26 mouse cellular contexts compared by ENCODE assay signal in genomic region chr7:102517051-102517335, GRCm38 (mm10). TPM values are rescaled to one million over a fixed set of nuclear protein-coding genes. Genes with fewer than 3 reads are reported as not detected.
A peak's percentile ranks its signal among the peaks of the same experiment; 100 is the strongest.
DNase-seq lines count a peak whose midpoint lies in the region; ATAC-seq lines count a peak whose summit lies in the region.
"Had no signal": no experiment of that assay in that cellular context is flagged by ENCODE, and none has a peak within 500 bp of the region (broad histone marks: within the 10 kb centered on the region; RNA-seq: fewer than 3 reads in every experiment).

No protein-coding gene starts in this region.

- H3K4me3 ChIP-seq in forebrain, embryonic 15.5 days, result no peak overlapping the region
- no peak overlapping the region for H3K4me3 ChIP-seq in forebrain, embryonic 11.5 days (ENCODE audit: low read depth, low read length)
- H3K4me3 ChIP-seq: gastrocnemius, adult 2 months; heart, embryonic 12.5 days; hindbrain, embryonic 15.5 days; kidney, embryonic 15.5 days; limb, embryonic 12.5 days; midbrain, embryonic 15.5 days; neural tube, embryonic 15.5 days had no signal

- 48% methylated on average over 2 of the region's 2 CpGs for WGBS in forebrain, embryonic 15.5 days
- WGBS in forebrain, embryonic 11.5 days, result 90% methylated on average over 2 of the region's 2 CpGs

- H3K4me2 ChIP-seq in forebrain, embryonic 15.5 days (replicated peaks), result no peak overlapping the region
- H3K4me2 ChIP-seq in forebrain, embryonic 11.5 days (ENCODE audit: low read depth, low read length, severe bottlenecking), result no peak overlapping the region
- H3K4me2 ChIP-seq: heart, embryonic 12.5 days; hindbrain, embryonic 15.5 days; kidney, embryonic 15.5 days; limb, embryonic 12.5 days; midbrain, embryonic 15.5 days; neural tube, embryonic 15.5 days had no signal

- DNase-seq in adrenal gland, adult 2 months, result peak; percentile 17
- no peak for DNase-seq in adrenal gland, adult 18-20 months (ENCODE audit: low spot score in 2 of 2)
- DNase-seq in forebrain, embryonic 11.5 days (ENCODE audit: low spot score), result no peak
- DNase-seq in layer of hippocampus, postnatal 14 days (ENCODE audit: low spot score in 2 of 2), result peak; percentile 26 to 75
- no peak for DNase-seq in layer of hippocampus, adult 11-12 months (ENCODE audit: low spot score)
- peak; percentile 23 for DNase-seq in right cerebral cortex, postnatal 4 days
- no peak for DNase-seq in right cerebral cortex, postnatal 25 days
- DNase-seq: embryo, embryonic 11 days; gastrocnemius, adult 2 months; heart, postnatal 14 days; kidney, postnatal 4 days; thymus, adult 2 months had no signal

- peak; percentile 34; the same call in 1 of the 2 replicates for ATAC-seq in forebrain, embryonic 15.5 days (replicated peaks)
- no peak for ATAC-seq in forebrain, embryonic 11.5 days (replicated peaks; ENCODE audit: low FRiP score)
- ATAC-seq: intestine, postnatal 0 days; midbrain, embryonic 15.5 days had no signal

- no peak overlapping the region for H3K27ac ChIP-seq in forebrain, embryonic 15.5 days (replicated peaks)
- H3K27ac ChIP-seq in forebrain, embryonic 11.5 days (ENCODE audit: low read depth, low read length), result no peak overlapping the region
- H3K27ac ChIP-seq: gastrocnemius, adult 2 months; kidney, embryonic 15.5 days; limb, embryonic 12.5 days; midbrain, embryonic 15.5 days; neural tube, embryonic 15.5 days had no signal

- peaks cover 19% of the 10 kb centered on the region for H3K4me1 ChIP-seq in forebrain, embryonic 15.5 days
- no peaks in the 10 kb centered on the region for H3K4me1 ChIP-seq in forebrain, embryonic 11.5 days (replicated peaks; ENCODE audit: control insufficient read depth, insufficient read depth, low read length)

- H3K9ac ChIP-seq in forebrain, embryonic 15.5 days (replicated peaks), result no peak overlapping the region
- H3K9ac ChIP-seq in forebrain, embryonic 11.5 days (ENCODE audit: low read length), result no peak overlapping the region
- H3K9ac ChIP-seq: heart, embryonic 12.5 days; hindbrain, embryonic 15.5 days; kidney, embryonic 15.5 days; limb, embryonic 12.5 days; midbrain, embryonic 15.5 days; neural tube, embryonic 15.5 days had no signal

- no peaks in the 10 kb centered on the region for H3K9me3 ChIP-seq in forebrain, embryonic 15.5 days
- H3K9me3 ChIP-seq in forebrain, embryonic 11.5 days (ENCODE audit: control insufficient read depth, low read length), result no peaks in the 10 kb centered on the region
- H3K9me3 ChIP-seq: heart, embryonic 12.5 days; hindbrain, embryonic 15.5 days; kidney, embryonic 15.5 days; limb, embryonic 12.5 days; midbrain, embryonic 15.5 days; neural tube, embryonic 15.5 days had no signal

- peaks cover 11% of the 10 kb centered on the region for H3K27me3 ChIP-seq in forebrain, embryonic 15.5 days
- peaks cover 4% of the 10 kb centered on the region; the same call in 1 of the 2 replicates for H3K27me3 ChIP-seq in forebrain, embryonic 11.5 days (ENCODE audit: control insufficient read depth, insufficient read depth, low read length)

- no peaks in the 10 kb centered on the region for H3K36me3 ChIP-seq in forebrain, embryonic 15.5 days
- no peaks in the 10 kb centered on the region for H3K36me3 ChIP-seq in forebrain, embryonic 11.5 days (ENCODE audit: control insufficient read depth, insufficient read depth, low read length)
- H3K36me3 ChIP-seq: heart, embryonic 12.5 days; hindbrain, embryonic 15.5 days; kidney, embryonic 15.5 days; limb, embryonic 12.5 days; midbrain, embryonic 15.5 days; neural tube, embryonic 15.5 days had no signal

RNA-seq across cellular contexts. Expression of gene Olfr547, which starts 17.6 kb away (rescaled TPM):
- not detected for total RNA-seq in adrenal gland, adult 2 months (2021)
- polyA plus RNA-seq in adrenal gland, adult 2 months (2012; rRNA removed), result not detected in 2 replicates
- not detected for total RNA-seq in adrenal gland, adult 18-20 months (2021)
- not detected in 2 replicates for polyA plus RNA-seq in forebrain, embryonic 15.5 days (2015; fragmentation: Nextera tagmentation; extraction: Ambion mirVana)
- polyA plus RNA-seq in forebrain, embryonic 11.5 days (2014; fragmentation: Nextera tagmentation; extraction: Ambion mirVana), result not detected in 2 replicates
- total RNA-seq in layer of hippocampus, postnatal 14 days (2021), result not detected
- total RNA-seq: gastrocnemius, adult 2 months; heart, postnatal 14 days; left cerebral cortex, adult 8-10 months; megakaryocyte progenitor cell, adult 5-6 weeks had no signal
- polyA plus RNA-seq: gonadal fat pad, adult 2 months; heart, embryonic 12.5 days; hindbrain, embryonic 15.5 days; intestine, postnatal 0 days; kidney, embryonic 15.5 days; limb, embryonic 12.5 days; liver, embryonic 16.5 days; lung, postnatal 0 days; midbrain, embryonic 15.5 days; neural tube, embryonic 15.5 days; stomach, embryonic 16.5 days; thymus, adult 2 months had no signal

RNA-seq across cellular contexts. Expression of gene Olfr545, which starts 17.6 kb away (rescaled TPM):
- not detected for total RNA-seq in adrenal gland, adult 2 months (2021)
- not detected in 2 replicates for polyA plus RNA-seq in adrenal gland, adult 2 months (2012; rRNA removed)
- not detected for total RNA-seq in adrenal gland, adult 18-20 months (2021)
- polyA plus RNA-seq in forebrain, embryonic 15.5 days (2015; fragmentation: Nextera tagmentation; extraction: Ambion mirVana), result 0.05 and 0.15 TPM in 2 replicates
- 0.09 and 0.12 TPM in 2 replicates for polyA plus RNA-seq in forebrain, embryonic 11.5 days (2014; fragmentation: Nextera tagmentation; extraction: Ambion mirVana)
- not detected for total RNA-seq in layer of hippocampus, postnatal 14 days (2021)
- total RNA-seq: gastrocnemius, adult 2 months; heart, postnatal 14 days; left cerebral cortex, adult 8-10 months; megakaryocyte progenitor cell, adult 5-6 weeks had no signal
- polyA plus RNA-seq: gonadal fat pad, adult 2 months; heart, embryonic 12.5 days; intestine, postnatal 0 days; liver, embryonic 16.5 days; lung, postnatal 0 days; thymus, adult 2 months had no signal

RNA-seq across cellular contexts. Expression of gene Olfr548-ps1, which starts 23.7 kb away (rescaled TPM):
- not detected for total RNA-seq in adrenal gland, adult 2 months (2021)
- not detected in 2 replicates for polyA plus RNA-seq in adrenal gland, adult 2 months (2012; rRNA removed)
- total RNA-seq in adrenal gland, adult 18-20 months (2021), result not detected
- not detected in 2 replicates for polyA plus RNA-seq in forebrain, embryonic 15.5 days (2015; fragmentation: Nextera tagmentation; extraction: Ambion mirVana)
- not detected in 2 replicates for polyA plus RNA-seq in forebrain, embryonic 11.5 days (2014; fragmentation: Nextera tagmentation; extraction: Ambion mirVana)
- total RNA-seq in layer of hippocampus, postnatal 14 days (2021), result not detected
- total RNA-seq: gastrocnemius, adult 2 months; heart, postnatal 14 days; left cerebral cortex, adult 8-10 months; megakaryocyte progenitor cell, adult 5-6 weeks had no signal
- polyA plus RNA-seq: gonadal fat pad, adult 2 months; heart, embryonic 12.5 days; hindbrain, embryonic 15.5 days; intestine, postnatal 0 days; kidney, embryonic 15.5 days; limb, embryonic 12.5 days; liver, embryonic 16.5 days; lung, postnatal 0 days; midbrain, embryonic 15.5 days; neural tube, embryonic 15.5 days; stomach, embryonic 16.5 days; thymus, adult 2 months had no signal

RNA-seq across cellular contexts. Expression of gene Olfr544, which starts 28.9 kb away (rescaled TPM):
- total RNA-seq in adrenal gland, adult 2 months (2021), result not detected
- not detected in 2 replicates for polyA plus RNA-seq in adrenal gland, adult 2 months (2012; rRNA removed)
- total RNA-seq in adrenal gland, adult 18-20 months (2021), result not detected
- 0.06 and 0.13 TPM in 2 replicates for polyA plus RNA-seq in forebrain, embryonic 15.5 days (2015; fragmentation: Nextera tagmentation; extraction: Ambion mirVana)
- 0.11 and 0.40 TPM in 2 replicates for polyA plus RNA-seq in forebrain, embryonic 11.5 days (2014; fragmentation: Nextera tagmentation; extraction: Ambion mirVana)
- total RNA-seq in layer of hippocampus, postnatal 14 days (2021), result not detected
- total RNA-seq: gastrocnemius, adult 2 months; heart, postnatal 14 days; left cerebral cortex, adult 8-10 months; megakaryocyte progenitor cell, adult 5-6 weeks had no signal
- polyA plus RNA-seq: gonadal fat pad, adult 2 months; limb, embryonic 12.5 days; lung, postnatal 0 days; thymus, adult 2 months had no signal

RNA-seq across cellular contexts. Expression of gene Olfr549, which starts 32.7 kb away (rescaled TPM):
- total RNA-seq in adrenal gland, adult 2 months (2021), result not detected
- polyA plus RNA-seq in adrenal gland, adult 2 months (2012; rRNA removed), result not detected in 2 replicates
- not detected for total RNA-seq in adrenal gland, adult 18-20 months (2021)
- polyA plus RNA-seq in forebrain, embryonic 15.5 days (2015; fragmentation: Nextera tagmentation; extraction: Ambion mirVana), result not detected in 2 replicates
- polyA plus RNA-seq in forebrain, embryonic 11.5 days (2014; fragmentation: Nextera tagmentation; extraction: Ambion mirVana), result not detected in 2 replicates
- not detected for total RNA-seq in layer of hippocampus, postnatal 14 days (2021)
- total RNA-seq: gastrocnemius, adult 2 months; heart, postnatal 14 days; left cerebral cortex, adult 8-10 months; megakaryocyte progenitor cell, adult 5-6 weeks had no signal
- polyA plus RNA-seq: gonadal fat pad, adult 2 months; heart, embryonic 12.5 days; hindbrain, embryonic 15.5 days; intestine, postnatal 0 days; kidney, embryonic 15.5 days; limb, embryonic 12.5 days; liver, embryonic 16.5 days; lung, postnatal 0 days; midbrain, embryonic 15.5 days; neural tube, embryonic 15.5 days; stomach, embryonic 16.5 days; thymus, adult 2 months had no signal

Comparison
In these comparisons a context has a peak if more than half of its experiments do, and no peak if none do; other contexts are left out.
1. DNase-seq: peak in adrenal gland, adult 2 months (single experiment), layer of hippocampus, postnatal 14 days (2 of 2) and right cerebral cortex, postnatal 4 days (single experiment); none in adrenal gland, adult 18-20 months (0 of 2), forebrain, embryonic 11.5 days (single experiment), layer of hippocampus, adult 11-12 months (single experiment) and right cerebral cortex, postnatal 25 days (single experiment).